Mouse (Mus musculus) bone marrow macrophage, adult 2 months (primary cell): ENCODE results near the gene Mydgf. TPM values are rescaled to one million over a fixed set of nuclear protein-coding genes. Genes with fewer than 3 reads are reported as not detected.
A peak's percentile ranks its signal among the peaks of the same experiment; 100 is the strongest.

Experiments used
- H3K27ac ChIP-seq: 2 replicates; pipeline ENCODE4 v1.5.1; 2012; ENCODE audit warnings: low read depth, low read length; ENCODE audit not compliant: insufficient read depth
- H3K4me1 ChIP-seq: 2 replicates; pipeline ENCODE4 v1.6.1; 2012; ENCODE audit warnings: low read length; ENCODE audit not compliant: control insufficient read depth, insufficient read depth
- H3K4me3 ChIP-seq: 2 replicates; pipeline ENCODE4 v1.5.1; 2012; ENCODE audit warnings: mild to moderate bottlenecking, low read length, moderate library complexity; ENCODE audit not compliant: insufficient read depth
- CTCF ChIP-seq: IDR thresholded peaks from 2 replicates; pipeline ENCODE4 v1.5.1; 2012; ENCODE audit warnings: low read depth, mild to moderate bottlenecking, low read length, moderate library complexity
- POLR2A ChIP-seq: IDR thresholded peaks from 2 replicates; pipeline ENCODE4 v1.6.1; 2012; ENCODE audit warnings: mild to moderate bottlenecking, low read depth, low read length, borderline replicate concordance
- polyA plus RNA-seq: library from polyadenylated mRNA; stranded (reverse); fragments of >200 nt; gene quantifications from 2 replicates; pipeline ENCODE4 v1.2.4, GENCODE M21; 2012; ENCODE audit not compliant: missing spikeins, insufficient read depth, insufficient read length

The Mydgf gene
- polyA plus RNA-seq, 1 experiment = 35.2 TPM

DNA sequence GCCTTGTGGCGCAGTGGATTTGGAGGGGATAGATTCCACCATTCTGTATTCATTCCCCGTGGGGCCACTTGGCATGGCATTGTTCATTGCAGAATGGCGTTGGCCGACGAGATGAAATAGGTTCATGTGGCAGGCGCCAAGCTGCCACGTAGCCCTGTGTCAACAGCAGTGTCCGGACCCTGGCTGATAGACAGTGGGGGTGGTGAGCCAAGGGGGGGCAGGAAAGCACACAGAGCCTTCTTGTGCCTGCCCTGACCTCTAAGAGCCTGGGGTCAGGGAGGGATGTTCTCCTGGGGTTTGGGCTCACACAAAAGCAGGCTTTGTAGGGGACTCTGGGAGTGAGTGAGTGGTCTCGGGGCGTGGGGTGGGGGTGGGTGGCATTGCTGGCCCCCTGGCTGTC, 13.1 kb downstream of the Mydgf start:
- H3K27ac ChIP-seq = no peak overlapping the region
- TF ChIP-seq CTCF (no peak), POLR2A (no peak)
- 0 out of 2 replicates have a peak, but pooled peaks cover 4% of the 10 kb centered on the region for H3K4me1 ChIP-seq
- H3K4me3 ChIP-seq = no peak overlapping the region

DNA sequence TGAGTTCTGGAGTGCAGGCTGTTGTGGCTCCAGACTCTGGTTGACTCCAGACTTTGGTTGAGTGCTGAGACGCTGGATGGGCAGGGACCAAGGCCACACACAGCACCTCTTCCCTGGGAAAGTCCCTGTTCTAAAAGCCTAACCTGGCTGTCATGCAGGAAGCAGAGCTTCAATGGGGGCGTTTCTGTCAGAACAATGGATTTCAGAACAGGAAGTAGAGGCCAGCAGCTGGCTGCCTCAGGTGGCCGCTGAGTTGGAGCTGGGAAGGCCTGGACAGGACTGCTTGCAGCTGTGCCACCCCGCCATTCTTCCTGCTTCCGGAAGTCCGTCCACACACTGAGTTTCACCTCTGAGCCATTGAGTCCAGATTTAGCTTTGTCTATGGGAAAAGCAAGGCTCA, 13.9 kb downstream of the Mydgf start:
- H3K27ac ChIP-seq = no peak overlapping the region
- no peak overlapping the region for H3K4me3 ChIP-seq
- no peak for TF ChIP-seq POLR2A
- no peak for TF ChIP-seq CTCF

DNA sequence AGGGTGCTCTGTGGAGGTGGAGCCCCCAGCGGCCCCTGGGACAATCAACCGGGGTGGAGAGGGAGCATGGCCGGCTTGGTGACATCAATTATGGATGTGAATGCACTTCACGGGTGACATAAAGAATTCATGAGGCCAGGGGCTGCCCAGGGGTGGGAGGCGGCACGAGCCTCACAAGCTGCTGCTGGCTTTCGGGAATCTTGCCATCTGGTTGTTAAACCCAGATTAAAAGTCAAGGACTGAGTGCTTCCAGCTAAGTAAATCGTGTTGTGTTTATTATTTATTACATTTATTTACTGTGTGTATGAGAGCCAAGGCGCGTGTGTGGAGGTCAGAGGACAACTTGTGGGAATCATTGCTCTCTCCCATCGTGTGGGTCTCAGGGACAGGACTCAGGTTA, 18.0 kb downstream of the Mydgf start:
- Histone ChIP-seq H3K4me3 (no peak overlapping the region), H3K4me1 (peaks cover 15% of the 10 kb centered on the region), H3K27ac (no peak overlapping the region)
- no peak for TF ChIP-seq CTCF
- no peak for TF ChIP-seq POLR2A

More for the DNA sequence above, 13.9 kb downstream of the Mydgf start:
- 0 out of 2 replicates have a peak, but pooled peaks cover 4% of the 10 kb centered on the region for H3K4me1 ChIP-seq

DNA sequence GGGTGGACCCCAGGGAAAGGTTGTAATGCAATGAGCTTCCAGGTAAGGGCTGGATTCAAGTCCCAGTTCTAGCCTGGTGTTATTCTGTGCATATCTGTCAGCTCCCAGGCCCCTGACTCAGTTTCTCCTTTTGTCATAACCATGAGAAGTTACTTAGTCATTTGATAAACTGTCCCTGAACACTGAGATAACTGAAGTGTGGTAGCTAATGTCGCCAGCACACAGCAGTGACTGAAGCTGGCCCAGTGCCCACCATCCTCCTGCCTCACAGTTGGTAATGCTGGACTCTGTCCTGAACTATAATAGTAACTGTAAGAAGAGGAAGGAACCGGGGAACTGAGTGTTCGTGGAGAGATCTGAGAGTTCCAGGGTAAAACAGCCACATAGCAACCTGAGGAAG, 19.2 kb downstream of the Mydgf start:
- TF ChIP-seq CTCF = no peak
- TF ChIP-seq POLR2A = no peak

DNA sequence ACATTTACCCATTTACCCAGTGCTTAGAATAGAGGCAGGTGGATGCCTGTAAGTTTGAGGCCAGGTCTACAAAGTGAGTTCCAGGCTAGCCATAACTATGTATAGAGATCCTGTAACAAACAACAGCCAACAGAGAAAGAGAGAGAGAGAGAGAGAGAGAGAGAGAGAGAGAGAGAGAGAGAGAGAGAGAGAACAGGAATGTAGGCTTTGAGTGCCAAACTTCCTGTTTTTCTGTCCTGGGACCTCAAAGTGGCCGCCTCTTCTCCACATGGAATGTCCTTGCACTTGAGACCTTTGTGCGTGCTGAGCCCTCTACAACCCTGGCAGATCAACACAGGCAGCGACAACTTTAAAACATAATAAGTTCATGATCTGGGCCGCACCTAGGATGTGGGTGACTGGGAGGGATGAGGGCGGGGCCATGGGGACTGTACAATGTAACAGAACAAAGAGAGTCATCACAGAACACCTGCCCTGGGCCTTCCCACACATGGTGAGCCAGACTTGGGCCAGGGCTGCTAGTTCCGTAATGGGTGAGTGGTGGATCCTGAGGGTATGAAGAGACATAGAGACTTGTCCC, 20.1 kb downstream of the Mydgf start:
- TF ChIP-seq CTCF = no peak
- TF ChIP-seq POLR2A = no peak
- H3K27ac ChIP-seq = no peak overlapping the region
- no peak overlapping the region for H3K4me3 ChIP-seq
- peaks cover 11% of the 10 kb centered on the region for H3K4me1 ChIP-seq

More for the DNA sequence above, 19.2 kb downstream of the Mydgf start:
- no peak overlapping the region for H3K4me3 ChIP-seq
- H3K27ac ChIP-seq = no peak overlapping the region
- H3K4me1 ChIP-seq = peaks cover 11% of the 10 kb centered on the region

DNA sequence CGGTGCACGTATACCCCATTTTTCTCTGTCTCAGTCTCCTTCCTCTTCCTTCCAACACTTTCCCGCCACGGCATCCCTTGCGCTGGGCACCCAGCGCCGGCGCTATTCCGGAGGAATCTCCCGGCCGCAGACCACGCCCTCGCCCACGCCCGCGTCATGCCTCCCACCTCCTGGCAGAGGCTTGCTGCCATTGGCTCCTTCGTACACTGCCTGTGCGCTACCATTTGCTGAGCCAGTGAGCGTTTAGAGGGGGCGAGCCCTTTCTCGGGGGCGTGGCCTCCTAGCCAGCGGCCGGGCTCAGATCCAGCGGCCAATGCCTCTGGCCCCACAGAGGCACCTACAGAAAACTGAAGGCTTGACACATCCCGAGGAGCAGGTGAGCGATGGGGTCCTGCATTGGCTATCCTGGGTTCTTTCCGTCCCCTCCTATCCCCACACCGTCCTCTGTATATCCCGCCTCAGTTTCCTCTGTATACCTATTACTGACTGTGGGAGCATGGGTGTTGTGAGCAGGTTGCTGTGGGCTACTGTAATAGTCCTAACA, 21.4 kb downstream of the Mydgf start, which contains the start of gene Tnfaip8l1:
TSS of gene Tnfaip8l1 (plus strand) at position 247 of the 544 bp plus-strand sequence.
- no peak within 1 kb of the TSS for H3K27ac ChIP-seq
- TF ChIP-seq CTCF = no peak
- no peak for TF ChIP-seq POLR2A
- peaks cover 11% of the 10 kb centered on the region for H3K4me1 ChIP-seq
- peak within 1 kb of the TSS; percentile 54 for H3K4me3 ChIP-seq

DNA sequence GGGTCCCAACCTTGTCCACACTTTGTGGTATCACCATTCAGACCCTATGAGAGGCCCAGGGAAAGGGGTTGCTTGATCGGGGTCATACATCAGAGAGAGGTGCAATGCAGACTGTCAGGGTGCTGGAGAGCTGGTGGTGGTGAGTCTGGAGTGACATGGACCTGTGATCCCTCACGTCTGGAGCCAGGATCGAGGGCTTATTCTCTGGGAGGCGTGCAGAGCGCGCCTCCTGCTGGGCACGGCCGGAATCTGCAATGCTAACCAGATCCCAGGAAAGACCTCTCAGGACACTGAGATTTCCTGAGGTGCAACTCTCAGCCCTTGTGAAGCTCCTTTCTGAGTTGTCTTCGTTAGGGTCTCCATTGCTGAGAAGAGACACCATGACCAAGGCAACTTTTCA, 24.0 kb downstream of the Mydgf start:
- TF ChIP-seq CTCF (peak; percentile 95), POLR2A (no peak)
- peaks cover 11% of the 10 kb centered on the region for H3K4me1 ChIP-seq
- H3K27ac ChIP-seq = no peak overlapping the region
- H3K4me3 ChIP-seq = no peak overlapping the region

DNA sequence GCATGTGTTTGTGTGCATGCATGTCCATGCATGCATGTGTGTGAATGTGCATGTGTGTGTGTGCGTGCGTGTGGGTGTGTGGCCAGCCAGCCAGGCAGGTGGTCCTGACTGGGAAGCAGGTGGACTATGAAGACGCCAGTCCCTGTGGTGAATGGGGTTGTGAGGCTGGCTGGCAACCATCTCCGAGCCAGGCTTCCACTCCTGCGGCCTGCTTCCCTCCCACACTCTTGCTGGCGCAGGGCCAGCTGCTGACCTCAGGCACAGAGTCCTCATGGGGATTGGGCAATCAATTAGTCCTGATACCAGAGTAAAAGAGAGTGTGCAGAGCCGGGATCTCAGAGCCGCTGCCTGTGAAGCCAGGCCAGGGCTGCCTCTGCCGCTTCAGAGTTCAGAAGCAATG, 30.1 kb downstream of the Mydgf start:
- Histone ChIP-seq H3K27ac (no peak overlapping the region), H3K4me1 (peaks cover 7% of the 10 kb centered on the region), H3K4me3 (no peak overlapping the region)
- TF ChIP-seq POLR2A = no peak
- TF ChIP-seq CTCF = no peak

DNA sequence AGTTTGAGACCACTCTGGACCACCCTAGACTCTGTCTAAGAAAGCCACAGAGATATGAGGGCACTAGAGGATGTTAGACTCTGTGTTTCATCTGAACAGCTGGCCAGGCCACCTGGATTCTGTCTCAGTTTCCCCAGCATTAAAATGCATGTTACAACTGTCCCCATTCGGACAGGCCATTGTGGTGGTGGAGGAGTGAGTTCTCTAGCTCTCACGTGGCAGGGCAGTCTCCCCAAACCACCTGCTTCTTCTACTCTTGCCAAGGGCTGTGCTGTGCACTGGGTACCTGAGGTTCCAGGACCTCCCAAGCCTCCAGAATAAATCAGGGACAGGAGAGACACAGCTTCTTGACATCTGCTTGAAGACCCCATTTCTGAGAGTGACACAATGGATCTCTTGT, 33.8 kb downstream of the Mydgf start:
- H3K4me1 ChIP-seq = peaks cover 7% of the 10 kb centered on the region
- no peak overlapping the region for H3K27ac ChIP-seq
- no peak for TF ChIP-seq POLR2A
- TF ChIP-seq CTCF = no peak
- H3K4me3 ChIP-seq = no peak overlapping the region

DNA sequence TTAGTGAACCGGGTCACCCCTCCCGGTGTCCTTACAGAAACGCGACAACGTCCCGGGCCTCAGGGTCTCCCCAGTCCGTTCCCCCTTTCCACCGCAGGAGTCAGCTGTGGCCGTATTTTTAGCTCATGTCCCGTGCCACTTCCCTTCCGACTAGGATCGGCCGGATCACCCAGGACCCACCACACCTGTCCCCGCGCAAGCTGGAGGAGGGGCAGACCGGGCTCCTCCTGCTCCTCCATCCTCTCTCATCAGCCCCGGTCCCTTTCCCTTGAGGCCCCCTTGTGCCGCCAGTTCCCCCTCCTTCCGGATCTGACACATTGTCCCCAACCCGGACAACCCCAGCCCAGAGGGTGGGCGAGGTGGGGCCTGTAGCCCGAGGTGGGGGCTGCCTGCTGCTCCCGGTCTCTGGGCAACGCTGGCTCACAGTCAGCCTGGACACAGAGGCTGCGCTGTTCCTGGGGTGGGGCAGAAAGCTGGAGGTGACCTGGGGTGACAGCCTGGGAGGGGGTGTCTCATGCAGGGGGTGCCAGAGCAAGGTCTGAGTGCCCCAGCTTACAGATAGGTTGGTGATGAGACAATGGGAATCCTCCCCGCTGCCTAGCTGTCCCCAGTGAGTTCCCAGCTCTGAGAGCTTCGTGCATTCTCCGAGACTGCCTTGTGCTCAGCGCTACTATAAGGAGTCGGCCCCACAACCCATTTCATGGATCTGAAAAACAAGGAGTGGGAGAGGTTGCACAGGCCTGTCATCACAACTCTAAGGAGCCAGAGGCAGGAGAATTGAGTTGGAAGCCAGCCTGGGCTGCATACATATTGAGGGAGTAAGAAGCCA, 34.7 kb downstream of the Mydgf start:
- no peak overlapping the region for H3K4me3 ChIP-seq
- TF ChIP-seq POLR2A (no peak), CTCF (no peak)
- no peak overlapping the region for H3K27ac ChIP-seq
- H3K4me1 ChIP-seq = peaks cover 6% of the 10 kb centered on the region

DNA sequence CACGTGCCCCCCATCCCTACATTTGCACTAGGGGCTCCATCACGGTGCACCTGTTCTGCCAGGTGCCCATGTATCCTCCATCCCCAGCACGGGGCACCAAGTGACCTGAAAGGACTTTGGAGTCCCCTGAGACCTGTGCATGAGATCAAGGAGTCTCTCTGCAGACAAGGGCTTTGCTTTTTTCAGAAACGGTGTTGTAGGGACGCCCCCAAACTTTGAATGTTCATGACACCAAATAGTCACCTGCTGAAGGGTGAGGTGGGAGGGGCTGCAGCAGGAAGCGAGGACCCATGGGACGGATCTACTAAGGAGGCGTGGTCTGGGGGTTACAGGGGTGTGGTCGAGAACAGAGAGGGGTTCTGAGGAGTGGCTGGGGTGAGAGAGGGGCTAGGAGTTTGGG, 35.4 kb downstream of the Mydgf start:
- H3K4me3 ChIP-seq = no peak overlapping the region
- peaks cover under 1% of the 10 kb centered on the region; the same call in 1 of the 2 replicates for H3K4me1 ChIP-seq
- TF ChIP-seq POLR2A = no peak
- no peak for TF ChIP-seq CTCF

More for the DNA sequence above, 35.4 kb downstream of the Mydgf start:
- no peak overlapping the region for H3K27ac ChIP-seq
